Mouse (Mus musculus) kidney, adult 2 months (tissue): ENCODE measurements around the gene Fam214a. TPM values are rescaled to one million over a fixed set of nuclear protein-coding genes. Genes with fewer than 3 reads are reported as not detected.

Source experiments
- DNase-seq: peaks from one replicate; pipeline ENCODE4 v3.0.0; 2021
- H3K27ac ChIP-seq: fragments of 200-500 bp; 2 replicates; pipeline ENCODE4 v1.5.1; 2012; ENCODE audit warnings: low read depth, low read length, control low read depth, inconsistent platforms; ENCODE audit not compliant: insufficient read depth
- H3K27me3 ChIP-seq: fragments of 200-500 bp; replicated peaks from 2 replicates; pipeline ENCODE4 v1.6.1; 2012; ENCODE audit warnings: mild to moderate bottlenecking, moderate library complexity, low read length, inconsistent platforms; ENCODE audit not compliant: control insufficient read depth, insufficient read depth
- H3K36me3 ChIP-seq: fragments of 200-500 bp; 2 replicates; pipeline ENCODE4 v1.6.1; 2012; ENCODE audit warnings: mild to moderate bottlenecking, moderate library complexity, low read length, inconsistent platforms; ENCODE audit not compliant: control insufficient read depth, insufficient read depth
- H3K4me1 ChIP-seq: fragments of 200-500 bp; 2 replicates; pipeline ENCODE4 v1.6.1; 2011; ENCODE audit warnings: low read length; ENCODE audit not compliant: control insufficient read depth, insufficient read depth
- H3K4me3 ChIP-seq: fragments of 200-500 bp; 2 replicates; pipeline ENCODE4 v1.5.1; 2011; ENCODE audit warnings: mild to moderate bottlenecking, low read depth, low read length, control low read depth; ENCODE audit not compliant: insufficient read depth
- CTCF ChIP-seq: fragments of 200-500 bp; conservative IDR thresholded peaks from 2 replicates; pipeline ENCODE4 v1.5.1; 2011; ENCODE audit warnings: low read depth, mild to moderate bottlenecking, control low read depth, low read length, moderate library complexity, mixed read lengths; ENCODE audit not compliant: insufficient read depth, insufficient read length
- POLR2A ChIP-seq: fragments of 200-500 bp; IDR thresholded peaks from one replicate; pipeline ENCODE4 v1.6.1; 2011; ENCODE audit warnings: low read depth, low read length, control low read depth
- WGBS: fragments of 180-500 bp; shearing (Covaris S2); methylation state at CpG from one replicate; pipeline ENCODE4 v1.1.7; 2018; 5-methylcytosine and 5-hydroxymethylcytosine counted together
- polyA plus RNA-seq: library from polyadenylated mRNA; depleted of rRNA; stranded (reverse); fragments of >200 nt; gene quantifications from 2 replicates; pipeline ENCODE4 v1.2.3, GENCODE M21; 2012

Gene Fam214a
- polyA plus RNA-seq, 1 experiment = 12.1 TPM

DNA sequence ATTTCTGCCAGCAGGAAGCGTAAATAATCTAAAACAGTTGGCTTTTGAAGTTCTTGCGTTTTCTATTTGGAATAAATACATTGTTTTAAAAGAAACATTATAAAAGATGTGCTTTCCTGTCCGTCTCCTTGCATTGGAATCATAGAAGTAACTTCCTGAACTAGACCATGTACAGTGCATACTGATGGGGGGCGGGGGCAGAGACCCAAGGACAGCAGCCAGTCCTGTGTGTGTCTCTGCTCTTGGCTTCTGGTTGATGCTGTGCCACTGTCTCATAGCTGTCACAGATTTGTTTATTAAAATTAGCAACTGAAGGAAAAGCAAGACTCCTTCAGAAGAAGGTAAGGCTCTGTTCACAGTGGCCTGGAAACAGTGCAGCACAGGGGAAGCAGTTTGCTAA is 20.5 kb downstream of the Fam214a start:
- Histone ChIP-seq H3K36me3 (no peaks in the 10 kb centered on the region), H3K4me1 (peaks cover 36% of the 10 kb centered on the region), H3K4me3 (no peak overlapping the region), H3K27me3 (no peaks in the 10 kb centered on the region), H3K27ac (no peak overlapping the region)
- TF ChIP-seq CTCF = no peak
- TF ChIP-seq POLR2A = no peak
- no peak for DNase-seq
- 85% methylated on average over 4 of the region's 4 CpGs for WGBS

DNA sequence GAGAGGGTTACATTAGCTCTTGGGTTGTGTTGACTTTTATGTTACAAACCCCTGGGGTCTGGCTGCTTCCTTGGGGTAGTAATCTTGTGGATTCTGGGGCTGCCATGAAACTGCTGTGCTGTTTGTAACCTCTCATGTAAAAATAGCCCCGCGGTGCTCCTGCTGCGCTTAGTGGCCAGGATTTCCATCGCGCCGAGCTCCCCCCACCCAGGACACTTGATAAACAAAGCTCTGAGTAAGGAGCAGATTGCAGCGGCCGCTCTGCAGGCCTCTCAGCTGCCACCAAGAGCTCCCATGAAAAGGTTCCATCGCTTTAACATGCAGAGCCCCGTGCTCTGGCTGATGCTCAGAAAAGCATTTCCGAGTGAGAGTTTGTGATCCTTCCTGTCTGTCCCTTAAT is 22.1 kb downstream of the Fam214a start:
- 19% methylated on average over 11 of the region's 11 CpGs for WGBS
- H3K36me3 ChIP-seq = no peaks in the 10 kb centered on the region
- H3K4me1 ChIP-seq = peaks cover 33% of the 10 kb centered on the region
- H3K4me3 ChIP-seq = no peak overlapping the region
- no peak for DNase-seq
- H3K27ac ChIP-seq = peak overlapping the region; percentile 93
- no peak for TF ChIP-seq CTCF
- no peak for TF ChIP-seq POLR2A
- no peaks in the 10 kb centered on the region for H3K27me3 ChIP-seq

DNA sequence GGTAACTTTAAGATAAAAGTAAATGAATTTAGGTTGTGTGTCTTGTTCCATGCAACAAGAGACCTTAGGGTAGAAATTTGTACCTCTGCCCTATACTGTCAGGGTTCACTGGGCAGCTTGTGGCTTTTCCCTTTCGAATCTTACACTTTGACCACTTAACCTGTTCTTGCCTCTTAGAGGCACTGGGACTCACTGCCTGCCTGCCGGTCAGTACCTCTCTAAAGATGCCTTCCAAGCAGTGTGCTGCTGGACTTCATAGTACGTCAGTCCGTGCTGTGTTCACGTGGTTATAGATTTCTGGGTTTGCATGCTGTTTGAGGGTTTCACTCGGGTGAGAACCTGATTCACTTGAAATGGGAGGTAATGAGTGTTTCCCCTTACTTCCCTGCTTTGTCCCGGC is 22.7 kb downstream of the Fam214a start:
- Histone ChIP-seq H3K27ac (peak overlapping the region; percentile 93), H3K4me3 (peak overlapping the region; percentile 91; the same call in 1 of the 2 replicates), H3K27me3 (no peaks in the 10 kb centered on the region), H3K4me1 (peaks cover 35% of the 10 kb centered on the region), H3K36me3 (no peaks in the 10 kb centered on the region)
- DNase-seq = peak; percentile 88
- TF ChIP-seq CTCF (no peak), POLR2A (no peak)
- WGBS = 1% methylated on average over 7 of the region's 7 CpGs

DNA sequence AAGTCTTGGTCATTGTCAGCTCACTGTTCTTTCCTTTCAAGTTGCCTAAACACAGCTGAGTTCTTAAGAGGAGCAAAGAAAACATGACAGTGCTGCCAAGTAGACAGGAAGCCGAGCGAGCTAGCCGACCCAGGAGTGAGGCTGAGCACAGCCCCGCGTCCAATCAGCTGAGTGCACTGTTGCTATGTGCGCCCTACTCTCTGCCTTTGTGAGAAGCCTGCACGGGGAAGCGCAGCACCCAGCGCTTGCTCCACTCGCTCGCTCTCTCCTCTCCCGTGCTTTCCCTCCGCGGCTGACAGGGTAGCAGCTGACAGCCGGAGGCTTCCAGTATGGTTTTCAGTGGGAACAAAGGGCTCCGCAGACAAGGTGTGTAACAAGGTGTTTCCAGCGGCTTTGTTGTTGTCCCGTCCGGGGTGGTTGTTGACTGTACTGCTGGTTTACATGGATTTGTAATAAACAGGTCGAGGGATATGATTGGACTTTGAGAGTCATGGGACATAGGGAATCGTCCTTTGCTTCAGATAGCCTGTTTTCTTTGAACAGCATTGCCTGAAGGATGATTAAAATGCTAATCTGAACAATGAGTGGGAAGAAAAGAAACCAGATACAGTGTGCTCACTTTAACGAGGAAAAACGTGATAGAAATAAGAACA is 23.4 kb downstream of the Fam214a start:
- Histone ChIP-seq H3K27me3 (no peaks in the 10 kb centered on the region), H3K36me3 (no peaks in the 10 kb centered on the region), H3K4me1 (peaks cover 37% of the 10 kb centered on the region), H3K27ac (peak overlapping the region; percentile 93), H3K4me3 (peak overlapping the region; percentile 91)
- no peak for TF ChIP-seq CTCF
- no peak for TF ChIP-seq POLR2A
- peak; percentile 94 for DNase-seq
- WGBS = under 1% methylated on average over 23 of the region's 23 CpGs

DNA sequence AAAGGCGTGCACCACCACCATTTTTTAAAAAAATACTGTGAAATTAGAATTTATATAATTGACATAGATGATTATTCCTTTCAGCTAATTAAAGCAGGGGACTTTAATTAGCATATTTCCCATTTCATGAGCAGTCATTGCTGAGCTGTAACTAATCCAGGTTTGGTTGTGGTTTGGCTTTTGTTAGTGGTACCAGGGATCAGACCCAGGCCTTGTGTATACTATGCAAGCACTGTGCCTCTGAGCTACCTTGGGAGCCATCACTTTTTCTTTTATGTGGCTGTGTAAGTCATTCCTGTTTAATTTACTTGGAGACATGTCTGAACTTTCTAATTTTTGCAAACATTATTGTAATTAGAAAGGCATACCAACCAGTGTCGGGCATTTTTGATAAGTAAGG is 24.6 kb downstream of the Fam214a start:
- Histone ChIP-seq H3K4me1 (peaks cover 33% of the 10 kb centered on the region), H3K4me3 (no peak overlapping the region), H3K27ac (peak overlapping the region; percentile 32; the same call in 1 of the 2 replicates), H3K27me3 (no peaks in the 10 kb centered on the region), H3K36me3 (no peaks in the 10 kb centered on the region)
- 88% methylated on average over 2 of the region's 2 CpGs for WGBS
- TF ChIP-seq POLR2A = no peak
- no peak for TF ChIP-seq CTCF
- DNase-seq = no peak

DNA sequence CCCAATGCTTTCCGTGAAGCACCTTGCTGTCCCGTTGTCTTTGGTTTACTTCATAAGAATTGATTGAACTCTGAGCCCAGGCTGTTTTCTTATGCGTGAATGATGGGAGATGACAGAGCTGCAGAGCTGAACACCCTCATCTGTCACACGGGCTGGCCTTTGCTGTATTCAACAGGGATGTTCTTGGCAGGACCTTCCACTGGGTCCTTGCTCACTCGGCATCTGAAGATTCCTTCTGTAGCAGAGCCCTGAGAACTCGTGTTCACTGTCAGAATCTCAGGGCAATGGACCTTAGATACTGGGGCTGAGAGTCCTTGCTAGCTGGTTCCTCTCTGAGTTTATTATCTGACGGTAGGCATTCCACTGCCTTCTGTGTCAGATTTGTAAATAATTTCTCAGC is 25.3 kb downstream of the Fam214a start:
- Histone ChIP-seq H3K27me3 (no peaks in the 10 kb centered on the region), H3K4me3 (no peak overlapping the region), H3K36me3 (no peaks in the 10 kb centered on the region), H3K4me1 (peaks cover 27% of the 10 kb centered on the region), H3K27ac (peak overlapping the region; percentile 19; the same call in 1 of the 2 replicates)
- DNase-seq = peak; percentile 50
- TF ChIP-seq POLR2A (no peak), CTCF (no peak)
- 60% methylated on average over 7 of the region's 7 CpGs for WGBS

DNA sequence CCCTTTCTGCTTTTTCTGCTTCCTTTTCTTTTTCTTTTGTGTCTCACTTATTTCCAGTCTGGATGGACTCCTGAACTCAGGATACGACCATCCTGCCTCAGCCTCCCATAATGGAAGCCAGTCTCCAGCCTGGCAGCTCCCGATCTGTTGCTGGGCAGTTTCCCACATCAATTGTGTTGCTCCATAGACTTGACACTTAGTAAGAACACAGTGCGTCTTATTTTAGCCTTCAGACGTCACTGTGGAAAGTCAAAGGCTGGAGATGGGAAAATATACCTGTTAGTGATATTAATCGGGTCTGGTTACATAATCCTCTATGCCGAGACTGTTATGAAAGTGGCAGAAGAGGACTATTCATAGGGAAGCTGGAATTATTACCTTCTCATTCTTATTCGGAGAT is 26.2 kb downstream of the Fam214a start:
- DNase-seq = no peak
- no peak for TF ChIP-seq CTCF
- H3K27me3 ChIP-seq = no peaks in the 10 kb centered on the region
- 83% methylated on average over 7 of the region's 7 CpGs for WGBS
- no peaks in the 10 kb centered on the region for H3K36me3 ChIP-seq
- H3K4me3 ChIP-seq = no peak overlapping the region
- peaks cover 22% of the 10 kb centered on the region for H3K4me1 ChIP-seq
- no peak overlapping the region for H3K27ac ChIP-seq
